Mouse (Mus musculus) thymus, postnatal 4 days (tissue): Measurements from ENCODE around the gene Hus1b.
A peak's percentile ranks its signal among the peaks of the same experiment; 100 is the strongest.

Experiments used
- DNase-seq: peaks from one replicate; pipeline ENCODE4 v3.0.0; 2021

Hus1b gene

GRCm38 (mm10) chr13:30947540-30947939 is at the start of gene Hus1b:
Gene Hus1b (minus strand): TSS chr13:30947759.
- DNase-seq = no peak

GRCm38 (mm10) chr13:30994249-30994858 is 46.8 kb upstream of the Hus1b start:
- no peak for DNase-seq

GRCm38 (mm10) chr13:30993819-30994218 is 46.3 kb upstream of the Hus1b start:
- peak; percentile 57 for DNase-seq

GRCm38 (mm10) chr13:30990233-30990632 is 42.7 kb upstream of the Hus1b start:
- DNase-seq = no peak

- DNase-seq = no peak
These were observed 42.2 kb upstream of the Hus1b start for GRCm38 (mm10) chr13:30989710-30990109.

GRCm38 (mm10) chr13:30987686-30988085 is 40.1 kb upstream of the Hus1b start:
- no peak for DNase-seq

- no peak for DNase-seq
These were observed 39.4 kb upstream of the Hus1b start for GRCm38 (mm10) chr13:30986934-30987455.

GRCm38 (mm10) chr13:30985598-30986466 is 38.3 kb upstream of the Hus1b start:
- peak; percentile 30 for DNase-seq

- DNase-seq = no peak
These were observed 37.7 kb upstream of the Hus1b start for GRCm38 (mm10) chr13:30985275-30985597.

GRCm38 (mm10) chr13:30981666-30982065 is 34.1 kb upstream of the Hus1b start:
- DNase-seq = peak; percentile 73

GRCm38 (mm10) chr13:30978224-30978623 is 30.7 kb upstream of the Hus1b start:
- DNase-seq = no peak

- DNase-seq = peak; percentile 43
These were observed 29.1 kb upstream of the Hus1b start for GRCm38 (mm10) chr13:30976536-30977084.

- no peak for DNase-seq
These were observed 26.7 kb upstream of the Hus1b start for GRCm38 (mm10) chr13:30974247-30974630.

- DNase-seq = peak; percentile 89
These were observed 26.1 kb upstream of the Hus1b start, which contains the start of the genes Exoc2 and Gm5447 for GRCm38 (mm10) chr13:30973501-30974246. Gene Exoc2 (minus strand): TSS chr13:30974093. Gene Gm5447 (plus strand): TSS chr13:30974204.

GRCm38 (mm10) chr13:30972102-30972501 is 24.5 kb upstream of the Hus1b start:
- peak; percentile 63 for DNase-seq

- DNase-seq = no peak
These were observed 23.5 kb upstream of the Hus1b start for GRCm38 (mm10) chr13:30971047-30971446.

- no peak for DNase-seq
These were observed 20.8 kb upstream of the Hus1b start for GRCm38 (mm10) chr13:30968311-30968710.

- no peak for DNase-seq
These were observed 18.9 kb upstream of the Hus1b start for GRCm38 (mm10) chr13:30966507-30966911.

- no peak for DNase-seq
These were observed 14.4 kb upstream of the Hus1b start for GRCm38 (mm10) chr13:30961932-30962331.

- no peak for DNase-seq
These were observed 13.2 kb upstream of the Hus1b start for GRCm38 (mm10) chr13:30960714-30961113.

GRCm38 (mm10) chr13:30953580-30953979 is 6.0 kb upstream of the Hus1b start:
- DNase-seq = no peak

- no peak for DNase-seq
These were observed 4.5 kb upstream of the Hus1b start for GRCm38 (mm10) chr13:30952044-30952443.

- no peak for DNase-seq
These were observed 1.6 kb upstream of the Hus1b start for GRCm38 (mm10) chr13:30949181-30949580.
